ENCODE assay signal across 18 mouse cellular contexts in the genomic region with DNA sequence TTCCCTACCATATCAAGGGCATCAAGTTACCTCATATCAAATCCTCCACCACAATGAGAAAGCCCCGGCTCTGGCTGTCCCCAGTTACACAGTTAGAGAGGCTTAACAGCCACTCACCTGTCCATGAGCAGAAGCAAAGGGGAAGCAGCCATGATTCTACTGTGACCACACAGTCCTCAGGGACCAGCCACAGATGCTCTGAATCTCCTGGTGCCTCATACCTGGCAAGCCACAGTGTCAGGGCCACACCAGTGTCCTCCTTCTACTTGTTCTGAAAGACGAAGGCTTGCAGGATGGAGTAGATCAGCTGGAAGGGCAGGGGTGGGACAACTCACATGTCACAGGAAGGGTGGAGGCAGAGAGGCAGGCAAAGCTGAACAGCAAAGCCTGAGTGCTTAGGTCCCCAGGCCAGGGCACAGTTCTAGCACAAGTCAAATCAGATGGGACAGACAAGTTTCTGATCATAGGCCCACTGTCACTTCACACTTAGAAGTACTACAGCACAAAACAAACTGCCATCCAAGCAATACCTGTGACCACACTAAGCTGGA. TPM values are rescaled to one million over a fixed set of nuclear protein-coding genes. Genes with fewer than 3 reads are reported as not detected.
DNase-seq lines count a peak whose midpoint lies in the region; ATAC-seq and TF ChIP-seq lines count a peak whose summit lies in the region.
"Had no signal": no experiment of that assay in that cellular context is flagged by ENCODE, and none has a peak within 500 bp of the region (broad histone marks: within the 10 kb centered on the region; RNA-seq: fewer than 3 reads in every experiment).

No protein-coding gene starts in this region.

- H3K27me3 ChIP-seq in heart, embryonic 10.5 days (ENCODE audit: insufficient read depth, poor library complexity, severe bottlenecking) = no peaks in the 10 kb centered on the region
- H3K27me3 ChIP-seq in heart, adult 2 months (ENCODE audit: control insufficient read depth, insufficient read depth, low read length) = no peaks in the 10 kb centered on the region
- H3K27me3 ChIP-seq in hindbrain, postnatal 0 days (ENCODE audit: insufficient read depth, low read length) = no peaks in the 10 kb centered on the region
- H3K27me3 ChIP-seq: forebrain, embryonic 15.5 days; heart, embryonic 13.5 days; hindbrain, embryonic 12.5 days; limb, embryonic 15.5 days had no signal

- H3K27ac ChIP-seq in heart, embryonic 10.5 days = peak overlapping the region; percentile 64
- no peak overlapping the region for H3K27ac ChIP-seq in heart, adult 2 months
- H3K27ac ChIP-seq in hindbrain, postnatal 0 days = no peak overlapping the region
- H3K27ac ChIP-seq: forebrain, embryonic 15.5 days; hindbrain, embryonic 12.5 days had no signal

- ATAC-seq in activated CD4-positive, CD25-positive, alpha-beta regulatory T cell, adult 4 months = peak; percentile 48
- peak; percentile 48; the same call in 1 of the 2 replicates for ATAC-seq in neutrophil, adult 5-6 weeks (ENCODE audit: extremely low read depth, insufficient number of reproducible peaks, low FRiP score, poor library complexity, severe bottlenecking)
- ATAC-seq in hindbrain, postnatal 0 days = no peak
- ATAC-seq: forebrain, embryonic 15.5 days had no signal

- DNase-seq in heart, embryonic 10.5 days (ENCODE audit: low spot score) = no peak
- no peak for DNase-seq in heart, adult 2 months
- peak; percentile 43 for DNase-seq in thymus, postnatal 25 days
- no peak for DNase-seq in adrenal gland, postnatal 36 days
- no peak for DNase-seq in frontal cortex, postnatal 14 days (ENCODE audit: low spot score in 2 of 2)
- no peak for DNase-seq in hindbrain, postnatal 0 days (ENCODE audit: low spot score)
- DNase-seq: cerebellum, adult 2 months; gastrocnemius, postnatal 25 days; kidney, adult 9 months; lung, adult 2 months; right cerebral cortex, postnatal 25 days had no signal

- H3K4me3 ChIP-seq in heart, embryonic 10.5 days = no peak overlapping the region
- H3K4me3 ChIP-seq in heart, adult 2 months = no peak overlapping the region
- no peak overlapping the region for H3K4me3 ChIP-seq in hindbrain, postnatal 0 days (ENCODE audit: low read length)
- H3K4me3 ChIP-seq: forebrain, embryonic 15.5 days; heart, embryonic 13.5 days; hindbrain, embryonic 12.5 days; limb, embryonic 15.5 days; myocyte had no signal

- TF ChIP-seq CTCF in heart, adult 2 months (IDR thresholded peaks at IDR 0.05) = no peak
- TF ChIP-seq CTCF in hindbrain, postnatal 0 days (IDR thresholded peaks at IDR 0.05; ENCODE audit: low read depth) = no peak

- no peaks in the 10 kb centered on the region for H3K9me3 ChIP-seq in heart, embryonic 10.5 days
- H3K9me3 ChIP-seq in hindbrain, postnatal 0 days (ENCODE audit: low read length) = no peaks in the 10 kb centered on the region
- H3K9me3 ChIP-seq: forebrain, embryonic 15.5 days; heart, embryonic 13.5 days; hindbrain, embryonic 12.5 days; limb, embryonic 15.5 days had no signal

- intact Hi-C loops in heart, adult 2 months (cut with DNase I) = no loop called here

- H3K79me2 ChIP-seq in heart, adult 2 months (replicated peaks; ENCODE audit: control insufficient read depth, insufficient read depth, low read length) = no peaks in the 10 kb centered on the region

- TF ChIP-seq EP300 in heart, adult 2 months (IDR thresholded peaks at IDR 0.05; ENCODE audit: insufficient read depth, low read depth, low read length) = no peak

- no peak for TF ChIP-seq POLR2A in heart, adult 2 months (IDR thresholded peaks at IDR 0.05; ENCODE audit: insufficient read depth, low read depth, low read length)

- H3K4me2 ChIP-seq in hindbrain, postnatal 0 days (ENCODE audit: low read depth, low read length) = no peak overlapping the region
- H3K4me2 ChIP-seq: forebrain, embryonic 15.5 days; hindbrain, embryonic 12.5 days; limb, embryonic 15.5 days had no signal

- H3K4me1 ChIP-seq in heart, embryonic 10.5 days = peaks cover 41% of the 10 kb centered on the region
- peaks cover 9% of the 10 kb centered on the region for H3K4me1 ChIP-seq in heart, adult 2 months (ENCODE audit: control insufficient read depth, insufficient read depth, low read length)
- peaks cover 6% of the 10 kb centered on the region; the same call in 1 of the 2 replicates for H3K4me1 ChIP-seq in hindbrain, postnatal 0 days (ENCODE audit: insufficient read depth, low read length)

- no peak overlapping the region for H3K9ac ChIP-seq in heart, adult 2 months (ENCODE audit: low read depth, low read length)
- no peak overlapping the region for H3K9ac ChIP-seq in hindbrain, postnatal 0 days (replicated peaks; ENCODE audit: low read length)
- H3K9ac ChIP-seq: forebrain, embryonic 15.5 days; heart, embryonic 13.5 days; hindbrain, embryonic 12.5 days; limb, embryonic 15.5 days had no signal

- WGBS in heart, embryonic 10.5 days = 58% methylated on average over 2 of the region's 2 CpGs
- WGBS in heart, adult 2 months = 67% methylated on average over 2 of the region's 2 CpGs
- 87% methylated on average over 2 of the region's 2 CpGs for WGBS in hindbrain, postnatal 0 days

- no peaks in the 10 kb centered on the region for H3K36me3 ChIP-seq in heart, embryonic 10.5 days
- H3K36me3 ChIP-seq in heart, adult 2 months (ENCODE audit: control insufficient read depth, insufficient read depth, low read length) = no peaks in the 10 kb centered on the region; the same call in 1 of the 2 replicates
- no peaks in the 10 kb centered on the region for H3K36me3 ChIP-seq in hindbrain, postnatal 0 days (ENCODE audit: insufficient read depth, low read length)
- H3K36me3 ChIP-seq: forebrain, embryonic 15.5 days; heart, embryonic 13.5 days; hindbrain, embryonic 12.5 days; limb, embryonic 15.5 days had no signal

RNA-seq across cellular contexts. Expression of a gene that starts 39.9 kb away (rescaled TPM):
- polyA plus RNA-seq in heart, embryonic 10.5 days (2016; fragmentation: Nextera tagmentation; extraction: Ambion mirVana) = 22.5 and 26.8 TPM in 2 replicates
- total RNA-seq in heart, adult 2 months (2021) = 10 to 100 TPM; 11.7 to 12.4 TPM
- 13.0 and 20.4 TPM in 2 replicates for polyA plus RNA-seq in heart, adult 2 months (2012; rRNA removed)
- polyA plus RNA-seq in activated CD4-positive, CD25-positive, alpha-beta regulatory T cell, adult 4 months (2017; shearing (Covaris generic)) = 10 to 100 TPM; 52.2 to 57.6 TPM
- total RNA-seq in neutrophil, adult 5-6 weeks (2017) = 141 and 144 TPM in 2 replicates
- total RNA-seq in adrenal gland, postnatal 36 days (2021) = 10 to 100 TPM; 41.5 to 44.9 TPM
- 22.9 and 28.6 TPM in 2 replicates for total RNA-seq in hindbrain, postnatal 0 days (2014; rRNA removed)
- 43.2 and 46.4 TPM in 2 replicates for polyA plus RNA-seq in hindbrain, postnatal 0 days (2015; fragmentation: Nextera tagmentation; extraction: Ambion mirVana)
